Mouse (Mus musculus) layer of hippocampus, adult 8-10 months (tissue): ENCODE data around the gene Jaml. TPM values are rescaled to one million over a fixed set of nuclear protein-coding genes. Genes with fewer than 3 reads are reported as not detected.
A peak's percentile ranks its signal among the peaks of the same experiment; 100 is the strongest.
"Not testable (repeated sequence)": the region's sequence is repeated elsewhere in the genome, so short reads cannot be mapped to it uniquely, and the experiment has no call there.

Source experiments
- DNase-seq, 2 experiments: peaks; one replicate each; pipeline ENCODE4 v3.0.0; 2022; ENCODE audit warnings: low spot score in 2 of 2
- total RNA-seq, 4 experiments: library from RNA; stranded (reverse); gene quantifications; 2 replicates each; pipeline ENCODE4 v1.2.4; 2022

The Jaml gene
- 1 to 10 TPM in 1 of 4 experiments, under 1 TPM in 3; 0.55 to 1.3 (median 0.72) TPM for total RNA-seq

DNA sequence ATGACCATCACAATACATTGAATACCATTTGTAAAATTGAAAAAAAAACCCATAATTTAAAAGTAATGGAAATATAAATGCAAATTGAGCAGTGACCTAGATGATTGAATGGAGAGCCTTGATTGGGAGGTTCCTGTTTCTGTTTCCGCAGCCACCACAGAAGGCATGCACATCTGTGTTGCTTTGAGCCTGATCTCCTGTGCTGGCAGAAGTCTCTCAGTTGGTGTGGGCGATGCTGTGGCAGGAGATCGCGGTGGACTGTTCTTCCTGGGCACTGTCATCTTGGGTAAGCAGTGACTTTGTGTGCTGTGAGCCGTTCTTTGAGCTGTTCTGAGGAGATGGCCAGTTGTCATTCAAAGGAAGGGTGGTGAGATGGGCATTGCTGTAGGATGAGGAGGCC, at the start of gene Jaml:
TSS of gene Jaml (plus strand) at position 173 of the 400 bp plus-strand sequence.
- no peak for DNase-seq

DNA sequence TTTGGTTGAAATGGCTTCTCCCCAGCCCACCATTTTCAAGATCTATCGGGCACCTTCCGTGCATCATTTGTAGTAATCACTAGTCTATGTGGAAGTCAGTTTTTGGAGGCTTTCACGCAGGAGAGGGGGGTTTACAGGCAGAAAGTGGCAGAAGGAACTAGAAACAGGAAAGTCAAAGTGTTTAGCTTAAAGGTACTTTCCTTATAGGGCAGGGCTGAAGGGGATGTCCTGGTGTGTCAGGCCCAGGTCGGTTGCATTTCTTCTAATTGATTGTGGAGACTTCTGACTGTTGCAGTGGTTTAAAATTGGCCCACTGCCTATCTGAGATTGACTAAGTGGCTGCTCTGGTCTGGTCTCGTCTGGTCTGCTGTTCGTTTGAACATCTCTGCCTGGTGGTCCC, 48.6 kb upstream of the Jaml start:
- no peak for DNase-seq

DNA sequence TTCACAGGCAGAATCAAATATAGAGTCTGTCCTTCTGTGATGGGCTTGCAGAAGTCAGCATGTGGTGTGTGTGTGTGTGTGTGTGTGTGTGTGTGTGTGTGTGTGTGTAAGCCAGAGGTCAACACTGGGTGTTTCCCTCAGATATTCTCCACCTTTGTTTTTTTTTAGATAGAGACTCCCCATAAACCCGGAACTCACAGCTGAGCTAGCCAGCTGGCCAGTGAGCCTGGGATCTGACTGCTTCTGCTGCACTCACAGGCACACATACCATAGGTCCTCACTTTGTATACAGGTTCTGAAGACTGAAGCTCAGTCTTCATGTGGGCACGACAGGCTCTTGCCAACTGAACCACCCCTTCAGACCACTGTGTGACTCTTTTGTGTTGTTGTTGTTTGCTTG, 46.7 kb upstream of the Jaml start:
- no peak for DNase-seq

DNA sequence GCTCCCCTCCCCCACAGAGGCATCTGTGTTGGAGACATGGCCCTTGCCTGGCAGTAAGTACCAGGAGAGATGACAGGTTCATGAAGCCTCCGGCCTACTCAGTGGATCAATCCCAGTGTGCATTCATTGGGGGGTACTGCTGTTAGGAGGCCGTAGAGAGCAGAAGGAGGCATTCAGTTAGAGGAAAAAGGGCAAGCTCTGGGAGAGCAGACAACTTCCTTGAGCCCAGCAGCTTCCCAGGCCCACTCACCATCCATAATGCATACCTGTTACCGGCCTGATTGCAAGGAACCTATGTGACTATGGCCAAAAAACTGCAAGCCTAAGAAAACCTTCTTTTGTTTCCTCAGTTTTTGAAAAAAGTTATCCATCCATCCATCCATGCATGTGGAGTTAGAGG, 44.5 kb upstream of the Jaml start:
- DNase-seq, result no peak

DNA sequence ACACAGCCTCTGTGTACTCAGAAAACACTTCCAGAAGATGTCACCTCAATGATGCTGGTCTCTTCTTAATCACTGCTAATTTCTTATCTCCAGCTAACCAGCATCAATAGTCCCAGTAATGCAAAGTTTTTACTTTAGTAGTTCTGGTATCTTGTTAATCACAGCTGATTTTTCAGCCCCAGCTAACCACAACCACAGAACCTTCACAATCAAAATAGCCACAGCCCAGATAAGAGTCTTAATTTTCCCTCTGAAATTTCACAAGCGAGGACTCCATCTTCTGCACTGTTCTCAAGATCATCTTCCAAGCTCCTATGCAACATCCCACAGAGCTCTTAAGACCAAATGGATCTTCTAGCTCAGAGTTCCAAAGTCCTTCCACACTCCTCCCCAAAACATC, 41.2 kb upstream of the Jaml start:
- DNase-seq, result not testable (repeated sequence)

DNA sequence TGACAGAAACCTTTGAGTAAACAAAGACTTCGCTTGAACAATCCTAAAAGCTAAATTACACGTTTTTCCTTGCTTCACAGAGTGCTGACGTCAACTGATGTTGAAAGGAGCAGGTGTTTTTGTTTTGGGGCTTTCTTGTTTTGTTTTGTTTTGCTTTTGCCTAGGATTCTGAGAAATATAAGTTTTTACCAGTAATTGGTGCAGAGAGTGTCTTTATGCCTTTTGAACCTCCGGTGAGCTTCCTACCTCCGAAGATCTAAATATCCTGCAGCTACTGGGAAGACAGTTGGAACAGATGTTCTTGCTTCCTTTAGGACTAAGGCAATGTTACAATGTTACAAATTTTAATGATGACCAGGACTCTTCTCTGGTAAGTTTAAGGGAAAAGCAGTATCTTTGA, 39.5 kb upstream of the Jaml start, which contains the start of gene Mpzl2:
TSS of gene Mpzl2 (plus strand) at position 301 of the 400 bp plus-strand sequence.
- no peak for DNase-seq

DNA sequence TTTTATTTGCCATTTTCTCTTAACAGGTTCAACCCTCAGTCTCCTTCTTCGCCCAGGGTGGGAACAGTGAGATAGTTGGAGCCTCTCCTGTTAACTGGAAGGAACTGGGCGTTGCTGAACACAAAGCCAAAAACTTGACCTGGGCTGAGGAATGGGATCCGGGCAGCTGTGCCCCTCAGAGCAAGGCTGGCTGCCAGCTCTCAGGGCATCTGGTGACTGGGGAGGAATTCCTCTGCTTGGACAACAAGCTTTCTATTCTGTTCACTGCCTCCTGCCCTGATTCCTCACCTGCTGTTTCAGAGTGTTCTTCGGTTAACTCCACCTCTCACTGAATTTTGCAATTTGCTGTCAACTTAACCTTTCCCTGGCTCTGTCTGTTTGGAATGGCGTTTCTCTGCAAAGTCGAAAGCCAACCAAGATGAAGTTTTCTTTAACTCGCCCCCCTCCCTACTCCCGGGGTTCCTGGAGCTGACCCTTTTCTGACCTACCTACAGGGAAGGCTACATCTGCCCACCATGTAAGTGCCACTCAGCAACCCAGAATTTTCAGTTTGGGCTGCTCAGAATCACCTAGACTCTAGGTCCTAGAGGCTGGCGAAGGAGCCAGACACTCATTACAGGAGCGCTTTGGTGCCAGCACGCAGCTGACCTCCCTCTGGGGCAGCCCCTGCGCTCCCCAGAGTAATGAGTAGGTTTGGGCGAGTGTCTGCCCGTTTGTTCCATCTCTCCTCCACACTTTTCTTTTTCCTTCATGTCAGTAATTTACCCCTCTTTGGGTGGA, 38.7 kb upstream of the Jaml start:
- no peak for DNase-seq

DNA sequence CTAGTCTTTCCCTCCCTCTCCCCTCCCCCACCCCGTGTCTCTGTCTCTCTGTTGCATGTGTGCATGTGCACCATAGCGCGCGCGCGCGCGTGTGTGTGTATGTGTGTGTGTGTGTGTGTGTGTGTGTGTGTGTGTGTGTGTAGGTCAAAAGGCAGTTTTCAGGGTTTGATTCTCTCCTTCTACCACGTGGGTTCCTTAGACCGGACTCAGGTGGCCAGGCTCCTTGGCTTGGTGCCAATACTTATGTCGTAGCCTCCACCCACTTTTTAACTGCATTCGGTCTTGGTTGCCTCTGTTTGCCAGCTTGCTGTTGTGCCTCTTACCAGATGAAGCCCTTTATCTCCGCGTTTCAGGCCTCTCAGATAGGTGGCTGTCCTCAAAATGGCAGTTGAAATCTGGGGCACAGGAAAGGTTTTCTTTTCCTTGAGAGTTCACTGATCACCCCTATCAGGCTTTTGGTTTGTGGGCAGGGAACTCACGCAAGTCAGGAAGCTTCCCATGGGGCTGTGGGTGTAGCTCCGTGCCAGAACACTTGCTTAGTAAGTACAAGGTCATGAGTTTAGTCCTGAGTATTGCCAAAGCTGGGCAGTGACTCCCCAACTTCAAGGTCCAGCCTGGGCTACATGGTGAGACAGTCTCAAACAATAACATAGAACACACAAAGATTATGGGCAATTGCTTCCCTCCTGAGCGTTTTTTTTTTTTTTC, 37.7 kb upstream of the Jaml start:
- DNase-seq, result no peak

DNA sequence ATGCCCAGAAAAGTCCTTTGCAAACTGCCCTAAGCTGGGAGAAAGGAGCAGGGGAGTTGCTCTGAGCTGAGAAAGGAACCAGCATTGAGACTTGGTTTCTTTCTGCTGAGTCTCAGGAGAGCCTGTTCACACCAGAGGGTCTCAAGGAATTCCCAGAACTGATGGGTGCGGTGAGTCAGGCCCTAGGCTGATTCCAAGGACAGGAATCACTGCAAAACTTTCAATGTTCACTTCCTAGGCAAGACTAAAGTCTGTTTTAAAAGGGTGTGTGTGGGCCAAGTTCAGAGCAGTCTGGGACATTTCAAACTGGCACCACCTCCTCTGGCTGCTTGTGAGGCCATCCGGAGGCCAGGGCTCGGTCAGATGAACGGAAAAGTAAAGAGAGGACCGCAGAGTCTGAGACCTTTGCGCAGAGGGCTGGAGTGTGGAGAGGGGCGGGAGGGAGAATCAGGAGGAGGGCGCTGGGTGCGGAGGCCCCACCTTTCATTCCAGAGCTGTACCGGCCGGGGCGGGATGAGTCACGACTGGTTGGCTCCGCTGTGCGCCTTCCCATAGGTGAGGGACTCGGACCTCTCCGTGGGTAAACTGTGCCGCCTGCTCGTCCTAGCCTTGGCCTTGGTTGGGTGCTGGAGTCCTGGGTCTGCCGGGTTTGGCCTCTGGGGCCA, 36.8 kb upstream of the Jaml start:
- no peak for DNase-seq

DNA sequence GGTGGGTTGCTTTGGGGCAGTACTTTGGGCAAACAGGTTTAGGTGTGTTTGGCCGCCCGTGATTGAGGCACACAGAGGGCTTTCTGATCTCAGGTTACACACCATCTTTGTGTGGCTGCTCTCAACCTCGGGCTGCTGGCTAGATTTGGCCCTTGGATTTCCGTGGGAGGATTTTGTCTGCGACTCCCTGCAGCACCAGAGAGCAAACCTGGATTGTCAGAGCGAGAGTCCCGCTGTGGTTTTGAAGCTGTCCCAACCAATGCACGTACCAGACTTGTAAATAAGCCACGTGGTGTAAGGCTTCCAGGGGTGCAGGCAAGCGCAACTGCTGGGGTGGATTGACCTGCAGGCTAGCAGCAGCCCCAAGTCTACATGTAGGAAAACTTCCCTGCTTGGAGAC, 36.0 kb upstream of the Jaml start:
- no peak for DNase-seq

DNA sequence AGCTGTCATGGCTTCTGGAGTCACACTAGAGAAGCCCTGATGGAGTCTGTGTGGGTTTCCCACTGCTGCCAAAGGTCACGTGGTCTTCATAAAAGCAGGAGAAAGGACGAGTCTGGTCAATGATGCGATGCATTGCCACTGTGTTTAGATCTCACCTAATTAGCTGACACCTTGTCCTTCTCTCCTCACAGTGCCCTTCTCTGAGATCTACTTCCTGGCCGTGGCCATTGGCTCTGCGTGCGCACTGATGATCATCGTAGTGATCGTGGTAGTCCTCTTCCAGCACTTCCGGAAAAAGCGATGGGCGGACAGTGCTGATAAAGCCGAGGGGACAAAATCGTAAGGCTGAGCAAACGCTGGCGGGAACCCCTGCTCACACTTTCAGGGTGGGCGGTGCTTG, 32.0 kb upstream of the Jaml start:
- DNase-seq, result no peak

DNA sequence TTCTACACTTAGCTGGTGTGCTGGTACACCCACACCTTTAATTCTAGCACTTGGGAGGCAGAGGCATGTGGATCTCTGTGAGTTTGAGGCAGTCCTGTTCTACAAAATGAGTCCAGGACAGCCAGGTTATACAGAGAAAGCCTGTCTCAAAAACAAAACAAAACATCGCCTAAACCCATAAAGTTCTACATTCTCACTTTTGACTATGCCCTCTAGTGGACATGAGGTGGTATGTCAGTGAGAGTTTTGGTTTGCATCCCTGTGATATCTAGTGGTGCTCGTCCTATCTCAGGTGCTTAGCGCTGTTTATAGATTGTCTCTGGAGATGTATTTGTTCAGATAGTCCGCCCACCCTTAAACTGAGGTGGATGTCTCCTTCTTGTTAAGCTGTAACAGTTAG, 30.5 kb upstream of the Jaml start:
- DNase-seq, result no peak

DNA sequence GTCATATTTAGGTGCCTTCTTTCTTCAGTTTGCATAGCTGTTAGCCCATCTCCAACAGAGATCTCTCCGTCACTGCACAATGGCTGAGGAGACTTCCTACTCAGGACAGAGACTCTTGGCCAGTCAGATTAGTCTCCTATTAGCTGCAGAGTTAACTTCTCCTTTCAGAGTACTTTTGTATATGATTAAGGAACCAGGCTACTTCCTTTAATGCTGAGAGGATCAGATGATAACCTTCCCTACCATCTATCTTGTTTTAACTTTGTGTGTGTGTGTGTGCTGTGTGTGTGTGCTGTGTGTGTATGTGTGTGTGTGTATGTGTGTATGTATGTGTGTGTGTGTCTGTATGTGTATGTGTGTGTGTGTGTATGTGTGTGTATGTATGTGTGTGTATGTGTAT, 29.3 kb upstream of the Jaml start:
- no peak for DNase-seq

DNA sequence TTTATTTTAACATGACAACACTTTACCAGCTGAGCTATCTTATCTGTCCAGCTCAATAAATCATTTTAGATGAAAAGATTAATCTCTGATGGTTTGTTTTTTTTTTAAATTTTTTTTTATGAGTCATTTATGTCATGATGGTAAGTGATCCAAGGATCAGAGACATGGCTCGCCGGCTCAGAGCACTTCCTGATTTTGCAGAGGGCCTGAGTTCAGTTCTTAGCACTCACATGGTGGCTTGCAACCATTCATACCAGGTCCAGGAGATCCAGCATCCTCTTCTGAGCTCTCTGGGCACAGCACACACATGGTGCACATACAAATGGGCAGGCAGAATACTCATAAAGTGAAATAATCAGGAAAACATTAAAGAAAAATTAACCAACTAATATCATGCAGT, 28.7 kb upstream of the Jaml start:
- DNase-seq, result no peak

DNA sequence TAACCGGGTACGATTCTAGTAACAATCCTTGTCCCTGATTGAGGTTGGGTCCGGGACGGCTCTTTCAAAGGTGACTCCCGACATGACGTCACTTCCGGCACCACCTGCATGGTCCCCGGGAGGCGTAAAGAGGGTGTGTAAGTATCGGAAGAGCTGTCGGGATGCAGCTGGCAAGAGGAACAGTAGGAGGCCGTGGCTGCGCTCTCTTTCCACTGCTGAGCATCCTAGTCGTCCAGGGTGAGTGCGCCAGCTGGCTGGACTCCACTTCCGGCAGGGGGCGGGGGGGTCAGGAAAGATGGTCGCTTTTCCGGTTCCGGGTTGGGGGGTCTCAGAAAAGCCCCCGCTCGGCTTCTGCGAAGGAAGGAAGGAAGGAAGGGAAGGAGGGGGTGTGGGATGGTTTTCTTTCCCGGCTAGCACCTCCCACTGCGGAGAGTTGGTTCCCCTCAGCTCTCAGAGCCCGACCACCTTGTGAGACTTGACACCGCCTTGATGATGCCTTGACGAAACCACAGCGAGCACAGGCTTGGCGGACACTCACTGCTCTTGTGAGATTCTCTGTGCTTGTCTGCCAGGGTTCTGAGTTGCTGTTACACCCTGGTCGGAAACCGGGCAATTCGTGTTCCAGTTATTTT, 23.8 kb upstream of the Jaml start, which contains the start of gene Mpzl3:
TSS of gene Mpzl3 (plus strand) at position 105 of the 632 bp plus-strand sequence.
- peak; percentile 75 to 87 for DNase-seq

DNA sequence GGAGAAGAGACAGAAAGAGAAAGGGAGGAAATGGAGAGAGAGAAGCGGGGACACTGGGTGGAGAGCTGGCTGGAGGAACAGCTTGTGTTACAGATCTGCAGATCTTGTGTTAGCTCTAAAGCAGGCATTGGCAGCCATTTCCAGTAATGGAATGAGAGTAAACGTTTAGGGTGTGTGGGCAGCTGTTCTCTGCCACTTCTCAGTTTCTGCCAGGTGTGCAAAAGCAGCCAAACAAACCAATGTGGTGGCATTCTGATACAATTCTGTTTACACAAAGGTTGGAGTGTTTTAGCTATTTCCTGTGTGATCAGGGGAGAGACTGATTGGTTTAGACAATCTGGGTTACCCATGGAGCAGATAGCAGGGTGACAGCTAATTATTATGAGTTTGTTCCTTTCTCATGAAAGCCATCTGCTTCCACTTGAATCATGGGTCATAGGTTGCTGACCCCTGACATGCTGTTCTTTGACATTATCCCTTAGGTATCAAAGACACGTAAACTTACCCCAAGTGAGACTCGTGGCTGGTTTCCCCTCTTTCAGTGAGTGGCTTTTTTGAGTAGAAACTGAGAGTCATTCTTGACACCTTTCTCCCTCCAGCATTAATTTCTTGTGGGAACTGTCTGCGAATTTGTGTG, 20.6 kb upstream of the Jaml start:
- no peak for DNase-seq

DNA sequence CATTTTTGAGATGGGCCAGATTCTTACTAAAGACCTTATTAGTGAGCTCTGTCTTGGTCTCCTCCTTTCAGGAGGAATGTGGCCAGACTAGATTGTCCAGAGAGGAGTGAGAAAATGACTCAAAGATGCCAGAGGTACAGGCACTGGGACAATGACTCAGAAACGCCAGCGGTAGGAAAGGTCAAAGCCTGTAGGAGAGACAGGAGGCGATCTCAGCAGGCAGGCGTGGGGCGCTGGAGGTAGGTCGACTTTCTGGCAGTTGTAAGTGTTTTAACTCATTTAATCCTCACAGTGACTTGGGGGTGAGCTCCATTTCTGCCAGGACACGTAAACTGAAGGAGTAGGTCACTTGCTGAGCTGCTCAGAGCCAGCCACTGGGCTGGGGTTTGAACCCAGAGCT, 18.8 kb upstream of the Jaml start:
- no peak for DNase-seq

DNA sequence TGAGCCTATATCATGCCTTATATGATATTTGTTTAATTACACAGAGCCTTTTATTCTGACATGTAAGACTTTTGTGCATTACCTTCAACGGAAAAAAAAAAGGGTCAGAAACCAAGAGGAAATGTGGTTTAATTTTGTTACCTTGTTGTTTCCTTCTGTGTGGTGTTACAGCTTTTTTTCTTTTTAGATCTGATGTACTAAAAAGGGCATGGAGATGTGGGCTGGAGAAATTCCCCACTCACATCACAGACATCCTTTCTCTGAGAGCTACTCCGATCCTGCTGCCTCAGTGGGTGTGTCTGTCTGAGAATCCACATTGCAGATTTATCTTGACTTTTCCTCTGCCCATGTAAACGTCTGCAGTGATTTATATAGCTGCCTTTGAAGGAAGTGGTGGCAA, 16.3 kb upstream of the Jaml start:
- no peak for DNase-seq

DNA sequence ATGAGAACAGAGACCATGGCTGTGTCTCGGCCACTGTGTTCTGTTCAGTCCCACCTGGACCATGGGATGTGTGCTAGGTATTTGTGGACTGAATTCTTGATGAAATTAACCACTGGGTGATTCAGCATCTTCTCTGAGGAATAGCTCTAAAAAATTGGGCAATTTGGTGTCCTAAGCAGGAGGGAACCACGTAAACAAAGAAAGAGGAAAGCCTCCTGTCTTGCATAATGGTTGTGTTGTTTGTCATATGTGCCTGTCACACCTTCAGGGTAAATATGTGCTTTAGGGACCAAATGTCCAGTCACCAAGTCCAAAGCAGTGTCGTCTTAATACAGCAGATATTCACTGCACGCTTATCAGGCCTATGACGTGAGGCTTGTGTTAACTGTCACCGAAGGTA, 14.6 kb upstream of the Jaml start:
- DNase-seq, result no peak

DNA sequence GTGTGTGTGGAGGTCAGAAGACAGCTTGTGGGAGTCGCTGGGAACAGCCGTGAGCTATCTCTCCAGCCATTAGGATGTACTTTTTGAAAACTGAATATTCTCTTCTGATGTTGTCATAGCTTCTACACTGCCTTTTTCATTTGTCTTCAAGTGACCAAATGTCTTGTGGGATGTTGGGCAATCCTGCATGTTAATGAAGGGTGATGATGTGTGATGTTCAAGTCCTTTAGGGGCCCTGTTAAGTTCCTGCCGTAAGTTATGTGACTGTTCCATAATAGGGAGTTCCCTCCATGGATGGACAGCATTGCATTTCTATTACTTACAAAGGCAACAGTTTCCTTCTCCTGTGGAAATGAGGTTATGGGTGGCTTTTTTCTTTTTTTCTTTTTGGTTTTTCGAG, 12.2 kb upstream of the Jaml start:
- DNase-seq, result no peak

DNA sequence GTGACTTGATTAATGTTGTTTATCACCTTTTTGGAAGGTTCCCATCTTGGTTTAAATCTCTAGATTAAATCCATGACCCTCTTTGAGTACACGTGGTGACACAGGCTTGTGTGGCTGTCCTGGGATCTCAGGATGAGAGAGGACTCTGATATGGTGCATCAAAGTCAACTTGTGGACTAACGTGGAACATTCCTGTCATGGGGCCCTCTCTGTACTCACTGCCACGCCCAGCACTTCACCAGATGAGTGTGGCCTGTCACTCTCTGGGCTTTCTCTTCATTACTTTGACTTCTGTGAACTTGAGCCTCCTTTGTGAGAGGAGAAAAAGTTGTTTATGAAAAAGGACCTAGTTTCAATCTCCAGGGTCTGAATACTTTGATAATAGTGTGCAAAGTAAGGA, 7.2 kb upstream of the Jaml start:
- DNase-seq, result no peak
